Mouse (Mus musculus): Measurements from ENCODE around the gene Ddi2.

GRCm38 (mm10) chr4:141713598-141714142, 9.5 kb downstream of the Ddi2 start:
- no peak for TF ChIP-seq CTCF (IDR thresholded peaks at IDR 0.05; ENCODE audit: borderline replicate concordance, insufficient read depth, low read length)
- TF ChIP-seq POLR2A (IDR thresholded peaks at IDR 0.05; ENCODE audit: low read depth, low read length): no peak

Measured in embryonic fibroblast, embryonic 13.5 days (primary cell).